Mouse (Mus musculus): ENCODE results near the gene Tdrd6.

Gene Tdrd6

GRCm38 (mm10) chr17:43629496-43630426, at the start of gene Tdrd6:
TSS of gene Tdrd6 (minus strand) at chr17:43630299.
- peak; percentile 23 for DNase-seq

GRCm38 (mm10) chr17:43677317-43677716, 47.2 kb upstream of the Tdrd6 start:
- no peak for DNase-seq

- no peak for DNase-seq
Observed at GRCm38 (mm10) chr17:43676241-43676640, 46.1 kb upstream of the Tdrd6 start.

GRCm38 (mm10) chr17:43675228-43675627, 45.1 kb upstream of the Tdrd6 start:
- no peak for DNase-seq

GRCm38 (mm10) chr17:43671907-43672306, 41.8 kb upstream of the Tdrd6 start:
- no peak for DNase-seq

GRCm38 (mm10) chr17:43669145-43669695, 39.1 kb upstream of the Tdrd6 start:
- no peak for DNase-seq

GRCm38 (mm10) chr17:43667290-43667843, 37.3 kb upstream of the Tdrd6 start, which contains the start of gene Cyp39a1:
TSS of gene Cyp39a1 (plus strand) at chr17:43667425.
- no peak for DNase-seq

- DNase-seq = peak; percentile 75
Observed at GRCm38 (mm10) chr17:43666576-43667289, 36.6 kb upstream of the Tdrd6 start, which contains the start of gene Slc25a27. TSS of gene Slc25a27 (minus strand) at chr17:43667214.

GRCm38 (mm10) chr17:43651314-43652046, 21.4 kb upstream of the Tdrd6 start:
- DNase-seq = no peak

- no peak for DNase-seq
Observed at GRCm38 (mm10) chr17:43649641-43650436, 19.7 kb upstream of the Tdrd6 start.

- no peak for DNase-seq
Observed at GRCm38 (mm10) chr17:43646925-43647324, 16.8 kb upstream of the Tdrd6 start.

- DNase-seq = no peak
Observed at GRCm38 (mm10) chr17:43645136-43645535, 15.0 kb upstream of the Tdrd6 start.

GRCm38 (mm10) chr17:43644375-43644774, 14.3 kb upstream of the Tdrd6 start:
- DNase-seq = no peak

GRCm38 (mm10) chr17:43643191-43643590, 13.1 kb upstream of the Tdrd6 start:
- no peak for DNase-seq

GRCm38 (mm10) chr17:43640825-43641224, 10.7 kb upstream of the Tdrd6 start:
- DNase-seq = no peak

- DNase-seq = no peak
Observed at GRCm38 (mm10) chr17:43637146-43637545, 7.0 kb upstream of the Tdrd6 start.

- DNase-seq = no peak
Observed at GRCm38 (mm10) chr17:43630427-43630760, 295 bp upstream of the Tdrd6 start.

- DNase-seq = no peak
Observed at GRCm38 (mm10) chr17:43629026-43629495, 1.0 kb downstream of the Tdrd6 start.

GRCm38 (mm10) chr17:43628246-43628645, 1.9 kb downstream of the Tdrd6 start:
- no peak for DNase-seq

- DNase-seq = no peak
Observed at GRCm38 (mm10) chr17:43622076-43622475, 8.0 kb downstream of the Tdrd6 start.

GRCm38 (mm10) chr17:43619156-43619555, 10.9 kb downstream of the Tdrd6 start:
- no peak for DNase-seq

GRCm38 (mm10) chr17:43612221-43612620, 17.9 kb downstream of the Tdrd6 start:
- no peak for DNase-seq

Data from right cerebral cortex, postnatal 14 days (tissue).